Comparison of ENCODE assay signal across 28 mouse cellular contexts in genomic region chr9:75808659-75809058, GRCm38 (mm10). TPM values are rescaled to one million over a fixed set of nuclear protein-coding genes. Genes with fewer than 3 reads are reported as not detected.
"Had no signal": no experiment of that assay in that cellular context is flagged by ENCODE, and none has a peak within 500 bp of the region (broad histone marks: within the 10 kb centered on the region; RNA-seq: fewer than 3 reads in every experiment).

No protein-coding gene starts in this region.

- H3K9me3 ChIP-seq: embryonic facial prominence, embryonic 10.5 days; embryonic facial prominence, embryonic 12.5 days; embryonic facial prominence, embryonic 15.5 days; forebrain, embryonic 10.5 days; forebrain, embryonic 12.5 days; forebrain, embryonic 13.5 days; forebrain, embryonic 15.5 days had no signal

- H3K36me3 ChIP-seq: embryonic facial prominence, embryonic 10.5 days; embryonic facial prominence, embryonic 12.5 days; embryonic facial prominence, embryonic 13.5 days; embryonic facial prominence, embryonic 15.5 days; forebrain, embryonic 10.5 days; forebrain, embryonic 12.5 days; forebrain, embryonic 15.5 days had no signal

- H3K4me1 ChIP-seq: embryonic facial prominence, embryonic 10.5 days; embryonic facial prominence, embryonic 12.5 days; embryonic facial prominence, embryonic 13.5 days; embryonic facial prominence, embryonic 15.5 days; forebrain, embryonic 10.5 days; forebrain, embryonic 12.5 days; forebrain, embryonic 13.5 days; forebrain, embryonic 15.5 days had no signal

- H3K9ac ChIP-seq: embryonic facial prominence, embryonic 12.5 days; embryonic facial prominence, embryonic 13.5 days; embryonic facial prominence, embryonic 15.5 days; forebrain, embryonic 12.5 days; forebrain, embryonic 13.5 days; forebrain, embryonic 15.5 days; forebrain, postnatal 0 days had no signal

- H3K4me3 ChIP-seq: embryonic facial prominence, embryonic 10.5 days; embryonic facial prominence, embryonic 12.5 days; embryonic facial prominence, embryonic 13.5 days; embryonic facial prominence, embryonic 15.5 days; erythroblast, embryonic 14.5 days; forebrain, embryonic 10.5 days; forebrain, embryonic 12.5 days; forebrain, embryonic 13.5 days; forebrain, embryonic 15.5 days; gastrocnemius, adult 2 months had no signal

- DNase-seq: cerebellum, adult 2 months; cerebellum, adult 8-10 months; cerebellum, adult 9-10 months; cerebellum, adult 9-11 months; cerebellum, postnatal 10 days; cerebellum, postnatal 14 days; cerebellum, postnatal 25 days; cerebellum, postnatal 36 days; embryo, embryonic 11 days; gastrocnemius, adult 2 months; gastrocnemius, postnatal 10 days; gastrocnemius, postnatal 14 days; gastrocnemius, postnatal 25 days; gastrocnemius, postnatal 36 days; heart, adult 11 months; heart, adult 18-20 months had no signal

- H3K27me3 ChIP-seq: embryonic facial prominence, embryonic 12.5 days; embryonic facial prominence, embryonic 13.5 days; embryonic facial prominence, embryonic 15.5 days; forebrain, embryonic 12.5 days; forebrain, embryonic 13.5 days; forebrain, embryonic 15.5 days had no signal

- H3K27ac ChIP-seq: embryonic facial prominence, embryonic 10.5 days; embryonic facial prominence, embryonic 12.5 days; embryonic facial prominence, embryonic 13.5 days; embryonic facial prominence, embryonic 15.5 days; forebrain, embryonic 10.5 days; forebrain, embryonic 12.5 days; forebrain, embryonic 13.5 days; forebrain, embryonic 15.5 days; gastrocnemius, adult 2 months had no signal

- H3K4me2 ChIP-seq: embryonic facial prominence, embryonic 12.5 days; embryonic facial prominence, embryonic 13.5 days; embryonic facial prominence, embryonic 15.5 days; forebrain, embryonic 12.5 days; forebrain, embryonic 13.5 days; forebrain, embryonic 15.5 days had no signal

- ATAC-seq: forebrain, embryonic 14.5 days; forebrain, embryonic 16.5 days; forebrain, postnatal 0 days had no signal

RNA-seq across cellular contexts. Expression of gene Bmp5, which starts 33.5 kb away (rescaled TPM):
- polyA plus RNA-seq: erythroblast, embryonic 14.5 days had no signal
